Mouse (Mus musculus) ES-Bruce4 (cell line): Measurements from ENCODE around the gene Rasgef1b.

Experiments used
- CTCF ChIP-seq: IDR thresholded peaks from one replicate; pipeline ENCODE4 v1.8.1; 2011; ENCODE audit warnings: low read depth, low read length
- EP300 ChIP-seq: IDR thresholded peaks from 2 replicates; pipeline ENCODE4 v1.6.1; 2011; ENCODE audit warnings: low read depth, low read length; ENCODE audit not compliant: insufficient read depth

DNA sequence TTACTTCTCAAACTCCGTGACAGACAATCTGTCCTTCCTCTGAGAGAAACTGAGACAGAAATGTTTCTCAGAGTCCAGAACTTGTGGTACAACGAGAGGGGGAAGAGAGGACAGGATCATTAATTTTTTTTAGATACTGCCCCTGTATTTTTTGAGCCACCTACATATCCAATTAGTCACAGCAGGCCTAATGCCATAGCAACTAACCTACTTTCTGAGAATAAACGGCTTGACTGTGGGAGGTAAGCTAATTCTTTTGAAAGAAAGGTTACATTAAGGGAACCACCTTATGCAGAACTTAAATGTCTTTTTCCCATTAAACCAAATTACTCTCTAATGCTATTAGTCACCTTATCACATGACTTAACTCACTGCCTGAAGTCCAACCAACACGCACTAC lies 501.5 kb downstream of the Rasgef1b start:
- TF ChIP-seq CTCF (no peak), EP300 (no peak)
